Mouse (Mus musculus): ENCODE measurements around the gene Ppard.

DNA sequence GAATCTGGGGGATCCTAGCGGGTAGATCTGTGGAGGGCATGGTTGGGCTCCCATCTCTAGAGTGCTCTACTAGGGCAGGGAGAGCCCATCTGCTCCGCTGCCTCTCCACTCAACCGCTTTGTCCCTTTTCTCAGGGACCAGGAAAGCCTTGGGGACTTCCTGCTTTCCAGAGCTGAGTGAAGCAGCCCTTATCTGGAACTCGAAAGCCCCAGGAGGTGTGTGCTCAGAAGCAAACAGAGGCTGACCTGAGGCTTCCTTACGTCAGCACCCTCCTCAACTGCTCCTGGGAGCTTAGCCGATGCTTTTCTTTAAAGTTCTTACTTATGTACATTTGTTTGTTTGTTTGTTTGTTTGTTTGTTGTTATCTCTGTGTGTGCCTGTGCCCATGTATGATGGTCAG, 40.3 kb downstream of the Ppard start:
- TF ChIP-seq CTCF (IDR thresholded peaks at IDR 0.05; ENCODE audit: borderline replicate concordance, insufficient read depth, low read depth, low read length) (no peak), POLR2A (IDR thresholded peaks at IDR 0.05; ENCODE audit: borderline replicate concordance, insufficient read depth, low read length) (no peak)
